Mouse (Mus musculus) left cerebral cortex, postnatal 10 days (tissue): ENCODE measurements around the gene Fam173b. TPM values are rescaled to one million over a fixed set of nuclear protein-coding genes. Genes with fewer than 3 reads are reported as not detected.
A peak's percentile ranks its signal among the peaks of the same experiment; 100 is the strongest.

Experiments
- DNase-seq, 2 experiments: peaks; one replicate each; pipeline ENCODE4 v3.0.0; 2021 to 2022; ENCODE audit warnings: low spot score in 2 of 2, mixed read lengths in 1 of 2; ENCODE audit errors: extremely low spot score in 1 of 2
- intact Hi-C: fragments of 180-260 bp; cut with DNase I; formaldehyde crosslinking; loops from one replicate; pipeline ENCODE4 v1.15.1; 2025
- total RNA-seq, 2 experiments: library from RNA; stranded (reverse); gene quantifications; 2 replicates each; pipeline ENCODE4 v1.2.3; 2021

Gene Fam173b
- total RNA-seq, 2 experiments from 2014 or later, result 10.9 to 11.0 TPM

DNA sequence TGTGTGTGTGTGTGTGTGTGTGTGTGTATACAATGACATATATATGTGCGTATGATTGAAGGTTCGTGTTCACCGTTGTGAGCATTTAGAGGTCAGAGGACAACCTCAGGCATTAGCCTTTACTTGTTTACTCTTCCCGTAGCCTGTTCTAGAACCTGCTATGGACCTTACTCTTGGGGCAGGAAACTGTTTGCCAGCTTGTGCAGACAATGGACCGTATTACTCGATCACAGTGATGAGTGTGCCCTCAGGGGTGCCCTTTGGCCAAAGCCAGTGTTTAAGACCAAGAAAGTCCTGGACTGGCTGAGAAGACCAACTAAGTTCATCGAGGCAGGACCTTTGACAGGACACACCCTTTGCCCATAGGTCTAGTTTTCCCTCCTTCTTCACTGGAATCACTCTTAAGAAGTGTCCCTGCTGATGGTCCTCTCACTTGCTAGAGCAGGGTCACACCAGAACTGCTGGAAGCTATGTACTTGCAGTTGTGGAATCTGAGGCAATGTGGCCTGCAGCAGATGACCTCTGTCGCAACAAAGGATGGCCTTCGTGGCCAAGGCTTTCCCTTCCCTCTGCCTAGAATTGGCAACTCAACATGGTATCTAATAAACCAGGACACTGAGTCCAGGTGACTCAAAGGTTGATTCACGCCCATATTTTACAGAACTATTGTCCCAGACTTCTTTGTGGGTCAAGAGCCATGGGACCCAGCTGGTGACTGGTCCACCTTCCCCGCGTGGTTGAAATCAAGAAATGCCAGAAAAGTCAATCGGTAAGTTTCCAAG lies 18.2 kb upstream of the Fam173b start:
- DNase-seq, result no peak
- intact Hi-C loops, result no loop called here

DNA sequence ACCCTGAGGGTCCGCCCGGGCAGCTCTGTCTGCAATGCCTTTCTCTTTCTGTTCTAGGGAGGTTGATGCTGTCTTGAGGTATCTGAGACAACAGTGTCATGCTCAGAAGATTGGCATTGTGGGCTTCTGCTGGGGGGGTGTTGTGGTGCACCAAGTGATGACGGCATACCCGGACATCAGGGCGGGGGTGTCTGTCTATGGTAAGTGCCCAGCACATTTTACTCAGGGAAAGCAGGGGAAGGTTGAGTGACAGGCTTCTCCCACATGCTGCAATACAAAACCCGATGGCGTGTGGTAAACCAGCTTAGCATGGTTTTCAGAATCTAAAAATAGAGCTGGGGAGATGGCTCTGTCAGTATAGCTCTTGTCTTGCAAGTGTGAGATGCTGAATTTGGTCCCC lies 16.4 kb upstream of the Fam173b start:
- DNase-seq, result no peak
- intact Hi-C loops, result loop anchor here (5.0 kb wide), 2 partner anchors 53 to 113 kb away; partner anchors contain the start of gene March6

DNA sequence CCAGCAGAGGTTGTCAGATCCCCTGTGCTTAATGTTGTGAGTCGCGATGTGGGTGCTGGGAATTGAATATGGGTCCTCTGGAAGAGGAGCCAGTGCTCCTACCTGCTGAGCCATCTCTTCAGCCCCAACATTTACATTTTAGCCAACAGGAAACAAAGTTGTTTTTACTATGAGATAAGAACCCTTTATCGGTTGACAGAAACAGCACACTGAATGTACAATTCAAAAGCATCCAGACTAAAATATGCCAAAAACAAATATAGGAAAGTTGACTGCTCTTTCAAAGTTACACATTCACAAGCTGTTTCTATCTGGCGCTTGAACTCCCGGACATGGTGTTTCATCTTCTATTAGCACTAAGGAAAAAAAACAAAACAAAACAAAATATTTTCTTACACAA lies 15.6 kb upstream of the Fam173b start:
- intact Hi-C loops, result loop anchor here (2.0 to 5.0 kb wide), 3 partner anchors 54 to 271 kb away; partner anchors contain the start of gene March6
- DNase-seq, result no peak

DNA sequence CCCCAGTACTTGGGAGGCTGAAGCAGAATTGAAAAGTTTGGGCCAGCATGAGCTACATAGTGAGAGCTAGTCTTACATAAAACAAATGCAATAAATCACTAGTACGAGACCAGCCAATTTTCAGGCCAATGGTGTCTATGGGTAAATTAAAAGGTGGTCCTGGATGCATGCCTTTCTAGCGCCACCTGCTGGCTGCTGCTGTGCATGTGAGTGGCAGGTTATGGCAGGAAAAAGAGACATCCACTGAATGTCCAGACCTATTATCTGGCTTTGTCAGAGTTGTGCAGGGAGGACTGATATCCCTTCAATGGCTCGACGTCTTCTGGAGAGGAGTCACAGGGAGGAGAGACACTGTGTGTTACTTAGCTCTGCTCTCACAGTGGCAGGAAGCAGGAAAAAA lies 15.1 kb upstream of the Fam173b start:
- intact Hi-C loops, result loop anchor here (2.0 to 5.0 kb wide), 3 partner anchors 54 to 272 kb away; partner anchors contain the start of gene March6
- DNase-seq, result peak; percentile 85 to 89

DNA sequence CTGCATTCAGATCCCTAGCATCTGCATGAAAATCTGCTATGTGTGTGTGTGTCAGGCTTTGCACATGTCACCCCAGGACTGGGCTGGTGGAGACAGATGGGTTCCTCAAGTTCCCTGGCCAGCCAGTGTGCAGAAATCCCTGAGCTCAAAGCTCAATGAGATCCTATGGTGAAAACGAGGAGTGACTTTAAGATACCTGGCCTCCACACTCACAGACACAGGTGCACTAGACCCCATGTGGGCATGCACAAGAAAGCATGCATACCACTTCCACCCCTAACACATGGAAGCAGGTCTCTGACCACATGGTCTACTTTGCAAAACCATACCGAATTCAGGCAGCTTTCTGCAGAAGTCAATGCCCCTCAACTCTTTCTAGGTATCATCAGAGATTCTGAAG lies 13.9 kb upstream of the Fam173b start:
- intact Hi-C loops, result loop anchor here (2.0 to 5.0 kb wide), 3 partner anchors 55 to 273 kb away; partner anchors contain the start of gene March6
- DNase-seq, result no peak

DNA sequence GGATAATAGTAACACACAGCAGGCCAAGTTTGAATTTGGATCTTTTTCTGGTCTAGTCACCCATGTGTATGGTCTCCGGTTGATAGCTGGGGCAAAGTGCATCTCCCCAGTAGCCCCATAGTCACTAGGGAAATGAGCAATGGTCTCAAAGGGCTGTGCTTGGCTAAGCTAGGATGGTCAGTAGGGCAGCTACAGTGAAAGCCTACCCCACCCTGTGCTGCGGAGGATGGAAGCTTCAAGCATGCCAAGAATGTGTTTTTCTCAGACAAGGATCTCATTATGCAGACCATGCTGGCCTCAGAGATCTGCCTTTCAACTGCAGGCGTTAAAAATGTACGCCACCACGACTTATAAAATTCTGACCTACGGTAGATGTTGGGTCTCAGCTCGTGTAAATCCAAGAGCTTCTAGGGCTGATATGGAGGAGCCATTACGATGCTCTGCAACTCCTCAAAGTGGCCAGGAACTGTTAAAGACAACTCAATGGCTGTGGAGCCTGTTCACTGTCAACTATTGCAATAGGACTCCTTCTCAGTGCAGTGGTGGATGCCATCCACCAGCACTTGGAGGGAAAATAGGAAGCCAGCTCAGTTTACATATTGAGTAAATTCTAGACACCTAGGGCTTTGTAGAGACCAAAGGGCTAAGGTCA lies 12.5 kb upstream of the Fam173b start:
- intact Hi-C loops, result loop anchor here (5.0 kb wide), 2 partner anchors 57 to 117 kb away; partner anchors contain the start of gene March6
- no peak for DNase-seq

DNA sequence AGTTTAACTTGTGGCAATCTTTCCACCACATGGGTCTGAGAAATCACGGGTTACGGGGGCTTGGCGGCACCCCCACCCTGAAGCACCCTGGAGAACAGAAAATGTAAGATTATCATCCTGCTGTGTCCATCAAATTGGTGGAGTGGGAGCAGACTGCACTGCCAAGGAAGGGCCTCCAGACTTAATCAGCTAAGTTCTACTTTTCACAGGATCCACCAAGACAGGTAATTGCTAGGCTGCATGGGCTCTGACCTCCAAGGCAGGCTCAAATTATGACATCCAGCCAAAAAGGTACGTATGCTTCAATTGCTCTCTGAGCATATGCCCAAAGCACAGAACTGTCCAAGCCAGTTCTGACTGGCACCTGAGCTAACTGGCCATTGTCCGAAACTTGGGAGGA lies 11.5 kb upstream of the Fam173b start:
- no peak for DNase-seq
- intact Hi-C loops, result no loop called here

DNA sequence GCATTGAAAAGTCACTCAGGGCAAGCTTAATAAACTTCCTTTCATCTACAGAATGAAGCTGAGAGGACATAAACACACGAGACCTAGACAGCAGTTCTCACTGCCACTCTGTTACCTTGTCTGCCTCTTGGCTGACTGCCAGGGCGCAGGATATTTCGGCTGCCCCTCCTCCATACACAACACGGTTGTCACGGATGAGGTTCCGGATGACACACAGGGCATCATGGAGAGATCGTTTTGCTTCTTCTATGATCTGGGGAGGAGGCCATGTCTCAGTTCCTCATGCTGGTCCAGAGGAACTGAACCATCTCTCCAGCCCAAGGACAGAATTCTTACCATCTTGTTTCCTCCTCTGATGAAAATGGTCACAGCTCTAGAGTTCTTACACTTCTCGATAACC lies 9.1 kb upstream of the Fam173b start:
- peak in 1 of 2 experiments; percentile 38 for DNase-seq
- intact Hi-C loops, result no loop called here

DNA sequence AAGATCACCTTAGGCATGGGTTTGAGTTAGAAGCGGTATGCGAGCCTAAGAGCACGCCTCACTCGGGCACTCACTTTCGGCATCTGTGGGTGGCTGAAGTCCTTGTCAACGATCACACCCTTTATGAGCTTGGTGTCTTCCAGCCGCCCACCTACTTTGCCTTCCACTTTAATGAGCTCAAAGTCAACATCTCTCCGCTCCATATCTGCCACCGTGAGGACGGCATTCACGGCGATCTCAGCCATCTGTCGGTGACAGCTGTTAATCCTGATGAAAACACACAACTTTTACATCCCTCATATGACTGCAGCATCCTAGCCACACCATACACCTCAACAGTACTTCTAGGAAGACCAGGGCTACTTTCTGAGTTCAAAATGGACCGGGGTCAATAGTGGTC lies 7.4 kb upstream of the Fam173b start:
- intact Hi-C loops, result no loop called here
- DNase-seq, result no peak

DNA sequence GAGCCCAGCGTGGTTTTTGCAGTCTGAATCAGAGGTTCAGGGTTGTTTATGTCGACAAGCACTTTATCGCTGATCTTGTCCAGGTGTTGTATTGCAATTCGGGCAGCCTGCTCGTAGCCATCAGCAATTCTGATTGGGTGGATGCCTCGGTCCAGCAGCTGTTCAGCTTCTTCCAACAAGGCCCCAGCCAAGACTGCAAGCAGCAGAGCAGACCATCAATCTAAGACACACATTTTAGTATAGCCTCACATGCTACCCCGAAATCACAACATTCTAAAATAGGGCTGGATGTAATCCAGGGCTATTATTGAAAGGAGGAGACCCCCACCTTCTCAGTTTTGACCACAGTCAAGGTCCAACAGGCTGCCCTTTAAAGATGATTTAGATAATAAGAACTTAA lies 6.0 kb upstream of the Fam173b start:
- no peak for DNase-seq
- intact Hi-C loops, result no loop called here

DNA sequence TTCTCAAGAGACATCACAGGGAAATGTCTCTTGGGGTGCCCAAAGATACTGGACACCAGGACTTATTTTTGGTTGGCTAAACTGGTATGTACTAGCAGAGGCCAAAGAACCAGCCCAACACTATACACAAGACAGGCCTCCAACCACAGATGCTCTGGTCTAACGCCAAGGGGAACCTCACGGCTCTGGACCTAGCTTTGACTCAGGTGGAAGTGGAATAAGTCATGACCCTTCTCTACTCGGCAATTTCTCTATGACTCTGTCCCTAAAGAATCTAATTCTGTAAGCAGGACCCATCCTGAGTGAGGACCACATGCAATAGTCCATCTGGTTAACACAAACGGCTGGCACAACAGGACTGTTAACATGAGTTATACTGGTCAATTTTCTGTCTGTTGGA lies 1.8 kb upstream of the Fam173b start:
- intact Hi-C loops, result no loop called here

DNA sequence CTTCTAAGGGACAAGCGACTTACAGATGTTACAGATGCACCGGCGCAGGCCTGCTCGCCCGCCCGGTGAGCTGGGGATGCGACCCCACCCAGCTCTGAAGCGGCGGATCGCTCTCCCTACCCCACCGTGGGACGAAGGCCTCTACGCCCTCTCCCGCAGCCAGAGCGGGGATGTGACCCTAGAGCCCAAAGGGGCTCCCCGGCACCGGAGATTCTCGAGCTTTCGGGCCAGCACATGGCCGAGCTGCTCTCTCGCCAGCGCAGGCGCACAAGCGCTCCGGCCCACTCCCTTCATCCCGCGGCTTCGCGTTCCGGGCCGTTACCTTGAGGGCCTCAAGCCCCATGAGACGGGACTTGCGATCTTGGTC lies 390 bp upstream of the Fam173b start:
- no peak for DNase-seq
- intact Hi-C loops, result no loop called here

More for the DNA sequence above, 1.8 kb upstream of the Fam173b start:
- no peak for DNase-seq

DNA sequence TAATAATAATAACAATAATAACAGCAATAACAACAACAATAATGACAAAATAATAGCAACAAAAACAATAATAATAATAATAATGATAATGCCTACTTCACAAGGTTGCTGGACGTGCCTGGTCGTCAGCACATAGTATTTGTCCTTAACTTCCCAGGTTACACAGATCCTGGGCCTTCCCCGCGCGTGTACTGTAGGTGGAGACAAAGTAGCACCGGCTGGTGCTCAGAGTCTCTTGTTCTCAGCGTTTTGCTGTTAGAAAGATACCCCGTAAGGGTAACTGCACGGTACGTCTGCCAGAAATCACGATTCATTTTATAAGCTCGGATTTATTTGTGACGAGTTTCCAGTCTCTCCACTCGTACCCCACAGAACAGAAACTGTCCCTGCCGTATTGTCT lies 774 bp downstream of the Fam173b start:
- intact Hi-C loops, result no loop called here
- peak; percentile 67 to 70 for DNase-seq

DNA sequence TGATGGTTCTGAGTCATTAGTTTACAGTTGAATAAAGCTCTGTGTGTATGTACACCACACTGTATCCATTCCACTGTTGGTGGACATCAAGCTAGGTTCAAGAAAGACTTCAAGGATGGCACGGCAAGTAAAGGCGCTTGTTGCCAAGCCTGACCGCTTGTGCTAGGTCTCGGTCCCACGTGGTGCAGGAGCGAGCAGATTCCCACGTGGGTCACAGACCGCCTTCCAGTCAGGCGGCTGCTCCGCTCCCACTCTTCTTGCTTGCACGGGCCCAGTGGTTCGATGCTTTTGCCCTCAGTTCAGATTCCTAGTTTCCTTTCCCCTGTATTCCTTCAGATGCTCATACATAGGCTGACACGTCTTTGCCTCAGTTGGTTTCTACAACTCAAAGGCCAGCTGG lies 1.5 kb downstream of the Fam173b start:
- peak in 1 of 2 experiments; percentile 45 for DNase-seq
- intact Hi-C loops, result no loop called here

DNA sequence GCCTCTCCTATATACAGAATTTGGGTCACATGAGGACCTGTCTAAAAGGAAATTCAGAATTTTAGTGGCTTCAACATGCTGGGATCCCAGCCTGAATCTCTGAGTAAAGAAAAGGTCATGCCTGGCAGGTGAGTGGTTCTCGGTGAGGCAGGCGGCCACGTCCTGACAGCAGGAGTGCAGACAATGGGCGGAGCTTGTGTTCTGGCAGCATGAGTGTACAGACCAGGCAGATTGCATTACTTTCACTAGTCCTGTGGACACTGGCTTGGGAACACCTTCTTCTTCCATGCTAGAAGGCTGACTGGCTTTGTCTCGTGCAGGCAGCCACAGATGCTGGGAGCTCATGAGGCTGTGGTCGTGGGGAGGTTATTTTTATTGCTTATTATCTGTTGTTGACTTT lies 5.2 kb downstream of the Fam173b start:
- DNase-seq, result no peak
- intact Hi-C loops, result no loop called here

DNA sequence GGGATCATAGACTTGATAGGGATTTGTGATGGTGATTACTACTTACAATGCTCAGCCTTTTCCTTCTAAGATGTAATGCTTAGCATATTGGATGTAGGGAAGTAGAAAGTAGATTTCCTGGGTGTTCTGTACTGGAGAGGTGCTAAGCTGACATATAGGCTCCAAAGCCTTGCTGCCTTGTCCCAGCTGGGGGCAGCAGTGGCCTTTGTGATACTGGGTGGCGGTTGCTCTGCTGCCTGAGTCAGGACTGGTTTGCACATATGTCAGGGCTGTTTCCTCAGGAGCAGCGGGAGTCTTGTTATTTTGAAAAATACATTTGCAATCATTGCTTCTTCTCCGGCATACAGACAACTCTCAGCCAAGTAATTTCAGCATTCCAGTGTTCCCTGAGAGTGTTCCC lies 9.4 kb downstream of the Fam173b start:
- peak in 1 of 2 experiments; percentile 47 for DNase-seq
- intact Hi-C loops, result loop anchor here (10.0 kb wide), 1 partner anchor 634 kb away; the partner anchor contains the start of gene Sema5a

DNA sequence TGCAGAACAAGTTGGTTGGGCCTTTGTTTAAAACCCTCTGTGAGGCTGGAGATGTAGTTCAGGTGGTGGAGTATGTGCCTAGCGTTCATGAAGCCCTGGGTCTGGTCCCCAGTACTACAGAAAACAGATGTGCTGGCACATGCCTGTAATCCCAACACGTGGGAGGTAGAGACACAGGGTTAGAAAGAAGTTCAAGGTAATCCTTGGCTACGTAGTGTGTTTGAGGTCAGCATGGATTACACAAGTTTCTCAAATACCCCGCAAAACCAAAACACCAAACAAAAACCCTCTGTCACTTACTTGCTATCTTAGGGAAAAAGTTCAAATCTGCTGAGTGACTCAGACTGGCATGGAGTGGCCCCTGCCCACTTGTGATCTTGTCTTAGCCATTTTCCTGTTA lies 10.3 kb downstream of the Fam173b start:
- intact Hi-C loops, result loop anchor here (10.0 kb wide), 1 partner anchor 633 kb away; the partner anchor contains the start of gene Sema5a
- no peak for DNase-seq

DNA sequence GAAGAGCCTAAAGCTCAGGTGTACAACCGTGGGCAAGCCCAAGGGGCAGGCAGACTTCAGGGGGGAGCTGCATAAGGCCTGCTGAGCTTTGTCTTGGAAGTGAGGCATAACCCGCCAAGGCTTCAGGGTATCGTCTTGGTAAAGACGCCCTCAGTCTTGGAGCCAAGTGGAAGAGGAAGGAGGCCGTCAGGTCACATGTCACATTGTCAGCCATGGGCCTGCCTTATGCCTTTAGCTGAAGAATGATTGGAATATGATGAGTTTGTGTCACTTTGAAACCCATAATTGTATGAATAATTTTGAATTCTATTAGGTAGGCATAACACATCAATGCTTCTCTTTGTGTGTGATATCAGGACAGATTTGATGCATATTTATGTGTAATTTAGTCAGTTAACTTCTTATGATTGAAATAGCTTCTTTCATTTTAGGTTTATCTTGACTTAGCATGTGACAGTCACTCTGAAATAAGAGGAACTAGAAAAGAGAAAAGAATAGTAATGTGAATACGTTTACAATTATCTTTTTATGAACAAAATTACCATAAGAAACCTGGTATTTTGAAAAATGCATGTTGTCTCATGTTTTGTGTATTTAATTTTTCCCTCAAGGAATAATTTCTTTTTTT lies 12.3 kb downstream of the Fam173b start:
- intact Hi-C loops, result loop anchor here (10.0 kb wide), 1 partner anchor 631 kb away; the partner anchor contains the start of gene Sema5a
- DNase-seq, result no peak

DNA sequence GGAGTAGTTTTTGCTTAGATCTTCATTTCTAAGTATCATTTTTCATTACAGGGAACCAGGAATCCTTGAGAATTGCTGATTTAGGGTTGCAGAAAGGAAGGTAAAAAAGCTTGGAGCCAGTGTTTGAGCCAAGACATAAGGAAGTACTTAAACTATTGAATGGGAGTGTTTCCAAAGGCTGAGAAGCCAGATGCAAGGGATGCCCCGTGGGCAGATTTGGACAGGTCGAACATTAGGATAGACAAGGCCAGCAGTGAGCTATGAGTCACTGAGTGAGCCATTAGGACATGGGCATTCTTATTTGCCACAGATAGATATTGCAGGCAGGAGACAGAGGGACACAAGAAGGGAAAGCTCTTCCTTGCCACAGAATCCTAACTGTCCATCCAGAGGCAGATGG lies 13.0 kb downstream of the Fam173b start:
- intact Hi-C loops, result loop anchor here (5.0 to 10.0 kb wide), 4 partner anchors 630 to 1153 kb away; partner anchors contain the start of gene Sema5a
- no peak for DNase-seq
